Mouse (Mus musculus) spleen, adult 2 months (tissue): ENCODE data around the gene Lbp.

ENCODE experiments used
- CTCF ChIP-seq: fragments of 200-500 bp; IDR thresholded peaks from 2 replicates; pipeline ENCODE4 v1.5.1; 2011; ENCODE audit warnings: mild to moderate bottlenecking, inconsistent platforms; ENCODE audit not compliant: insufficient read depth, insufficient read length, insufficient replicate concordance; ENCODE audit errors: extremely low read depth
- POLR2A ChIP-seq: fragments of 200-500 bp; IDR thresholded peaks from 2 replicates; pipeline ENCODE4 v1.6.1; 2011; ENCODE audit warnings: low read depth, low read length, inconsistent platforms

DNA sequence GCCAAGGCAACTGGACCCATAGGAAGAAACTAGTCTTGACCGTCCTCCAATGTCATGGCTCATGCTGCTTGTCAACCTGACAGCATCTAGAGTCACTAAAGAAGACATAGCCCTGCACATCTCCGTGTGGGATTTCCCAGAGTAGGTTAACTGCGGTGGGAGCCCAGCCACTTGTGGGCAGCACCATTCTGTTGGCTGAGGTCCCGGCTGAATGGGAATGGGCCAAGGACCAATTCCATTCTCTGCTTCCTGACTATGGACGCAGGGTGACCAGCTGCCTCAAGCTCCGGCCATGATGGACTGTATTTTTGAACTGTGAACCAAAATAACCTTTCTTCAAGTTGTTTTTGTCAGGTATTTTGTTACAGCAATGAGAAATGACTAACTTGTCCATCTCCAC is 15.3 kb downstream of the Lbp start:
- TF ChIP-seq CTCF (no peak), POLR2A (no peak)
